Mouse (Mus musculus): ENCODE results near the gene Duox1.
A peak's percentile ranks its signal among the peaks of the same experiment; 100 is the strongest.

DNA sequence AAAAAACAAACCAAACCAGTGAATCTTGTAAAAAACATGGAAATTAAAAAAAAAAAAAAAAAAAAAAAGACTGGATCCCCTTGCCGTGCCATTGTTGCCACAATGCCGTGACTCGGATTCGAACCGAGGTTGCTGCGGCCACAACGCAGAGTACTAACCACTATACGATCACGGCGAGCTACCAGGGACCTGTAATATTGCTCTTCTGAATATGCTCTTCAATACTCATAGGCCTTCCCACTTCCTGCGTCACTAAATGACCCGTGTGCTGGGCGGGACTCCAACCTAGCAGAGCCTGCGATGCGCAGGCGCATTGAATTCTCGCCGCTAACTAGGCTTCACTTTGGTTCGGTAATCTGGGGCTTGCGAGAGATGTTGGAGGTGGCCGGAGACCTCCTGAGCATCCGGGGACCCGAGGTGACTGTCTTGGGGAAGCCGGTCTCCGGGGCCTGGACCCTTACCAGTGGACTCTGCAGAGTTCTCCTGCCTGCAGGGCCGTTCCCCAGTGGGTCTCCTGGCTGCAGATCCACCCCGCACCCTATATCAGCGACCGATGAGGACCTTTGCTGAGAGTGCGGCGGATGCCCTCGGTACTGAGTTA lies 60.0 kb downstream of the Duox1 start:
- TF ChIP-seq CTCF (IDR thresholded peaks at IDR 0.05; ENCODE audit: borderline replicate concordance, insufficient read depth, low read depth, low read length), result no peak
- peak; percentile 72; the same call in 1 of the 2 replicates for TF ChIP-seq POLR2A (IDR thresholded peaks at IDR 0.05; ENCODE audit: borderline replicate concordance, insufficient read depth, low read length)
